Mouse (Mus musculus) lung, postnatal 0 days (tissue): ENCODE measurements at regions not wholly inside any gene's neighbourhood (a gene's known extent, or its start where the extent isn't known, plus 50 kb on each side); places are given as distances from the start of the nearest gene placed in this dataset.
A peak's percentile ranks its signal among the peaks of the same experiment; 100 is the strongest.

Experiments used
- ATAC-seq: fragments of 200-750 bp; cut with Nextera tagmentation; 2 replicates; pipeline ENCODE4 v1.8.0; 2017; ENCODE audit warnings: moderate library complexity
- DNase-seq: peaks from one replicate; pipeline ENCODE4 v3.0.0-alpha.2; 2016; ENCODE audit warnings: low spot score
- H3K27ac ChIP-seq: fragments of 300-500 bp; sonication (generic); 2 replicates; pipeline ENCODE4 v1.5.1; 2014; ENCODE audit warnings: antibody characterized with exemption, mild to moderate bottlenecking, low read length, mixed read lengths
- H3K27me3 ChIP-seq: fragments of 300-500 bp; sonication (generic); replicated peaks from 2 replicates; pipeline ENCODE4 v1.6.1; 2014; ENCODE audit warnings: low read length, mixed read lengths; ENCODE audit not compliant: insufficient read depth
- H3K36me3 ChIP-seq: fragments of 300-500 bp; sonication (generic); 2 replicates; pipeline ENCODE4 v1.6.1; 2014; ENCODE audit warnings: low read length, mixed read lengths; ENCODE audit not compliant: insufficient read depth
- H3K4me1 ChIP-seq: fragments of 300-500 bp; sonication (generic); 2 replicates; pipeline ENCODE4 v1.6.1; 2014; ENCODE audit warnings: antibody characterized with exemption, low read depth, low read length, mixed read lengths; ENCODE audit not compliant: insufficient read depth
- H3K4me2 ChIP-seq: fragments of 300-500 bp; sonication (generic); replicated peaks from 2 replicates; pipeline ENCODE4 v1.6.1; 2014; ENCODE audit warnings: low read depth, mild to moderate bottlenecking, low read length, moderate library complexity, mixed read lengths
- H3K4me3 ChIP-seq: fragments of 300-500 bp; sonication (generic); 2 replicates; pipeline ENCODE4 v1.5.1; 2014; ENCODE audit warnings: low read depth, low read length
- H3K9ac ChIP-seq: fragments of 300-500 bp; sonication (generic); replicated peaks from 2 replicates; pipeline ENCODE4 v1.6.1; 2014; ENCODE audit warnings: low read depth, mild to moderate bottlenecking
- H3K9me3 ChIP-seq: fragments of 300-500 bp; sonication (generic); 2 replicates; pipeline ENCODE4 v1.6.1; 2016; ENCODE audit warnings: low read length, mixed read lengths
- CTCF ChIP-seq: IDR thresholded peaks from 2 replicates; pipeline ENCODE4 v1.5.1; 2016; ENCODE audit warnings: antibody characterized with exemption, mild to moderate bottlenecking
- EP300 ChIP-seq: IDR thresholded peaks from 2 replicates; pipeline ENCODE4 v1.6.1; 2016; ENCODE audit warnings: antibody characterized with exemption, mild to moderate bottlenecking, control low read depth
- WGBS: fragments of 180-500 bp; shearing (Covaris S2); extraction: QIAGEN DNeasy Blood & Tissue Kit; methylation state at CpG from one replicate; pipeline ENCODE4 v1.1.7; 2014; 5-methylcytosine and 5-hydroxymethylcytosine counted together

GRCm38 (mm10) chrX:85481326-85481725 is 92.5 kb upstream of the Tab3 start:
- Histone ChIP-seq H3K27ac (no peak overlapping the region), H3K4me3 (no peak overlapping the region), H3K4me1 (no peaks in the 10 kb centered on the region), H3K36me3 (no peaks in the 10 kb centered on the region), H3K4me2 (no peak overlapping the region), H3K9ac (no peak overlapping the region), H3K27me3 (no peaks in the 10 kb centered on the region), H3K9me3 (no peaks in the 10 kb centered on the region)
- ATAC-seq (no peak), DNase-seq (peak; percentile 33)
- WGBS, result 35% methylated on average over 5 of the region's 5 CpGs
- no peak for TF ChIP-seq EP300
- TF ChIP-seq CTCF, result peak; percentile 68

DNA sequence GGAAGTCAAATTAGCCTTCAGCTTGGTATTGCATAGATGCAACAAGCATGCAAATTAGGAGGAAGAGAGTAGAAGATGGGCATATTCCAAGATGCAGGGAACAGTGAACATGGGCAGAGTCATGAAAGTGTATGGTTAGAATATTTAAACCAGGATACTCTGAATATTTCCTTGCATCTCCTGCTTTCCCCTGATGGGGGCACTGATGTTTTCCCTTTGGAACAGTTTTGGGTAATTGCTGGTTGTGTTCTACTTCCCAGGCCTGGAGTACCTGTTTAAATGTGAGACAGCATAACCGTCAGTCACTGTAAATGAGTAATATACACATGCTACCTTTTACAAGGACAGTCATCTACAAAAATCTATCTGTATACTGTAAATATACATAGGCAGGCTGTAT is 76.9 kb upstream of the Tab3 start:
- ATAC-seq (no peak), DNase-seq (peak; percentile 7)
- Histone ChIP-seq H3K9ac (no peak overlapping the region), H3K4me3 (no peak overlapping the region), H3K27ac (no peak overlapping the region), H3K36me3 (no peaks in the 10 kb centered on the region), H3K4me2 (no peak overlapping the region), H3K27me3 (no peaks in the 10 kb centered on the region), H3K9me3 (no peaks in the 10 kb centered on the region), H3K4me1 (no peaks in the 10 kb centered on the region)
- peak; percentile 37 for TF ChIP-seq CTCF
- no peak for TF ChIP-seq EP300
- WGBS, result 66% methylated on average over 1 of the region's 1 CpGs
